Mouse (Mus musculus) CD4-positive helper T cell, adult 2 months (primary cell): Measurements from ENCODE around the gene Nhp2.
"Not testable (repeated sequence)": the region's sequence is repeated elsewhere in the genome, so short reads cannot be mapped to it uniquely, and the experiment has no call there.

ENCODE experiments used
- DNase-seq: peaks from one replicate; pipeline ENCODE4 v3.0.0-alpha.2; 2012; ENCODE audit warnings: low read depth, missing footprints, low spot score

The Nhp2 gene

GRCm38 (mm10) chr11:51658291-51658690, 38.8 kb downstream of the Nhp2 start:
- no peak for DNase-seq

- no peak for DNase-seq
Measured at GRCm38 (mm10) chr11:51658705-51659104, 39.2 kb downstream of the Nhp2 start.

GRCm38 (mm10) chr11:51661867-51662365, 42.4 kb downstream of the Nhp2 start:
- DNase-seq, result no peak

- no peak for DNase-seq
Measured at GRCm38 (mm10) chr11:51662632-51663031, 43.1 kb downstream of the Nhp2 start.

- not testable (repeated sequence) for DNase-seq
Measured at GRCm38 (mm10) chr11:51664747-51665146, 45.2 kb downstream of the Nhp2 start.

- DNase-seq, result no peak
Measured at GRCm38 (mm10) chr11:51670846-51671245, 51.3 kb downstream of the Nhp2 start.

GRCm38 (mm10) chr11:51671376-51671775, 51.8 kb downstream of the Nhp2 start:
- no peak for DNase-seq

- no peak for DNase-seq
Measured at GRCm38 (mm10) chr11:51673291-51673690, 53.8 kb downstream of the Nhp2 start.
